Mouse (Mus musculus) limb, embryonic 15.5 days (tissue): ENCODE measurements around the gene Frat2. TPM values are rescaled to one million over a fixed set of nuclear protein-coding genes. Genes with fewer than 3 reads are reported as not detected.

Experiments
- ATAC-seq: fragments of 200-750 bp; cut with Nextera tagmentation; 2 replicates; pipeline ENCODE4 v1.8.0; 2017; ENCODE audit warnings: low read depth, moderate TSS enrichment; ENCODE audit not compliant: insufficient number of reproducible peaks, low FRiP score, low TSS enrichment
- H3K27ac ChIP-seq: fragments of 300-500 bp; sonication (generic); 2 replicates; pipeline ENCODE4 v1.5.1; 2015; ENCODE audit warnings: moderate library complexity, mild to moderate bottlenecking, inconsistent platforms
- H3K27me3 ChIP-seq: fragments of 300-500 bp; sonication (generic); 2 replicates; pipeline ENCODE4 v1.6.1; 2015; ENCODE audit warnings: inconsistent platforms
- H3K36me3 ChIP-seq: fragments of 300-500 bp; sonication (generic); 2 replicates; pipeline ENCODE4 v1.6.1; 2015; ENCODE audit warnings: inconsistent platforms
- H3K4me1 ChIP-seq: fragments of 300-500 bp; sonication (generic); 2 replicates; pipeline ENCODE4 v1.6.1; 2015; ENCODE audit warnings: inconsistent platforms
- H3K4me2 ChIP-seq: fragments of 300-500 bp; sonication (generic); 2 replicates; pipeline ENCODE4 v1.6.1; 2015; ENCODE audit warnings: mild to moderate bottlenecking, inconsistent platforms
- H3K4me3 ChIP-seq: fragments of 300-500 bp; sonication (generic); 2 replicates; pipeline ENCODE4 v1.5.1; 2015; ENCODE audit warnings: mild to moderate bottlenecking, inconsistent platforms
- H3K9ac ChIP-seq: fragments of 300-500 bp; sonication (generic); 2 replicates; pipeline ENCODE4 v1.6.1; 2015; ENCODE audit warnings: inconsistent platforms
- H3K9me3 ChIP-seq: fragments of 300-500 bp; sonication (generic); 2 replicates; pipeline ENCODE4 v1.6.1; 2016; ENCODE audit warnings: inconsistent platforms
- WGBS: fragments of 180-500 bp; shearing (Covaris S2); methylation state at CpG from one replicate; pipeline ENCODE4 v1.1.7; 2015; 5-methylcytosine and 5-hydroxymethylcytosine counted together
- polyA plus RNA-seq: library from polyadenylated mRNA; unstranded; fragments of >200 nt; fragmentation: Nextera tagmentation; extraction: Ambion mirVana; gene quantifications from 2 replicates; pipeline ENCODE4 v1.2.1, GENCODE M21; 2015

The Frat2 gene
- polyA plus RNA-seq, 1 experiment from 2014 or later = 2.2 TPM

- Histone ChIP-seq H3K9me3 (no peaks in the 10 kb centered on the region), H3K36me3 (no peaks in the 10 kb centered on the region), H3K27me3 (no peaks in the 10 kb centered on the region), H3K9ac (no peak overlapping the region), H3K4me2 (no peak overlapping the region), H3K4me1 (peaks cover 22% of the 10 kb centered on the region), H3K4me3 (no peak overlapping the region), H3K27ac (peak overlapping the region; percentile 33; the same call in 1 of the 2 replicates)
- no peak for ATAC-seq
- WGBS = 65% methylated on average over 12 of the region's 12 CpGs
These were observed 51.1 kb downstream of the Frat2 start for GRCm38 (mm10) chr19:41796789-41797327.

DNA sequence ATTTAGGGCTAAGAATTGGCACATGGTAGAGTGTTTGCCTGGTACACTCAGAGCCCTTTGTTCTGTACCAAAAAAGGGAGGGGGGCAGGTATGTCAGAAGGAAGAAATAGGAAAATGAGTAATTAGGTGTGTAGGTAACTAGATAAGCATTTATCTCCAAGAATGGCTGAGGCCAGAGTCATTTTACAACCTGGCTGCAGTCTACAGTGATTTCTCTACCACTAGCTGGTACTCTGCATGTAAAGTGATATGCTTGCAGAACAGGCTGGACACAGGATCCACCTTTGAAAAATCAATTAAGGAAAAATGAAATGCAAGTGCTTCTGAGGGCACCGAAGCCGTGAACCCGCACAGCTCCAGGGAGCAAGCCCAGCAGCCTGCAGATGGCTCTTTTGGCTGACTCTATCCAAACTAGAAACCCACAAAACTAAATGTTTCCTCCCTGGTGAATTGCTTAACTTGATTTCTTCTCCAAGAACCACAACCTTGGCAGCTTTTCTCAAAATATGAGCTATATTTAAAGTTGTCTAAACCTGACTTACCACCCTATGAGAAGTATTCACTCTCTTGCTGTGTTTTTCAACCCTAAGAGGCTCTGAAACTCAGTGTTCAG, 51.7 kb downstream of the Frat2 start:
- no peak for ATAC-seq

More for the DNA sequence above, 51.7 kb downstream of the Frat2 start:
- Histone ChIP-seq H3K27ac (0 out of 2 replicates have a peak overlapping the region, but pooled peaks have one; percentile 8), H3K27me3 (no peaks in the 10 kb centered on the region), H3K4me3 (no peak overlapping the region), H3K9ac (no peak overlapping the region), H3K4me2 (no peak overlapping the region), H3K9me3 (no peaks in the 10 kb centered on the region), H3K4me1 (peaks cover 22% of the 10 kb centered on the region), H3K36me3 (no peaks in the 10 kb centered on the region)
- 54% methylated on average over 3 of the region's 3 CpGs for whole genome bisulfite sequencing

Other genes with a start within 250 kb of the Frat2 start
- 0.28 and 0.62 TPM in 2 replicates for gene Slit1, start 104.5 kb downstream of the Frat2 start, polyA plus RNA-seq
- gene Arhgap19, start 46.1 kb downstream of the Frat2 start, polyA plus RNA-seq = 16.2 and 17.2 TPM in 2 replicates
- gene Frat1, start 18.2 kb downstream of the Frat2 start, polyA plus RNA-seq = 3.8 and 4.0 TPM in 2 replicates
- gene Rrp12, start 48.0 kb upstream of the Frat2 start, polyA plus RNA-seq = 16.1 and 17.4 TPM in 2 replicates
- gene Pgam1, start 63.8 kb upstream of the Frat2 start, polyA plus RNA-seq = 668 TPM in 2 replicates
- gene Exosc1, start 85.3 kb upstream of the Frat2 start, polyA plus RNA-seq = 70.4 and 70.7 TPM in 2 replicates
- 85.7 and 91.7 TPM in 2 replicates for gene Zdhhc16, start 85.3 kb upstream of the Frat2 start, polyA plus RNA-seq
- gene Mms19, start 133.0 kb upstream of the Frat2 start, polyA plus RNA-seq = 28.5 and 29.1 TPM in 2 replicates
- 28.1 and 30.8 TPM in 2 replicates for gene Ubtd1, start 133.6 kb upstream of the Frat2 start, polyA plus RNA-seq
- 0.72 and 3.0 TPM in 2 replicates for gene Ankrd2, start 187.9 kb upstream of the Frat2 start, polyA plus RNA-seq
- gene Hoga1, start 197.5 kb upstream of the Frat2 start, polyA plus RNA-seq = 1.0 and 1.8 TPM in 2 replicates
- gene 4933411K16Rik, start 204.1 kb upstream of the Frat2 start, polyA plus RNA-seq = not detected in 2 replicates
- 17.5 and 17.9 TPM in 2 replicates for gene Morn4, start 238.2 kb upstream of the Frat2 start, polyA plus RNA-seq
- gene Pi4k2a, start 242.3 kb upstream of the Frat2 start, polyA plus RNA-seq = 17.6 and 23.7 TPM in 2 replicates